Mouse (Mus musculus) embryonic facial prominence, embryonic 10.5 days (tissue): ENCODE results near the gene Cyb561d2. TPM values are rescaled to one million over a fixed set of nuclear protein-coding genes. Genes with fewer than 3 reads are reported as not detected.

Experiments
- DNase-seq: peaks from one replicate; pipeline ENCODE4 v3.0.0-alpha.2; 2017; ENCODE audit warnings: low spot score
- H3K27ac ChIP-seq: fragments of 300-500 bp; sonication (generic); replicated peaks from 2 replicates; pipeline ENCODE4 v1.5.1; 2016; ENCODE audit warnings: mild to moderate bottlenecking
- H3K27me3 ChIP-seq: fragments of 300-500 bp; sonication (generic); replicated peaks from 2 replicates; pipeline ENCODE4 v1.6.1; 2016; ENCODE audit warnings: low read depth, mild to moderate bottlenecking; ENCODE audit not compliant: poor library complexity, severe bottlenecking
- H3K36me3 ChIP-seq: fragments of 300-500 bp; sonication (generic); replicated peaks from 2 replicates; pipeline ENCODE4 v1.6.1; 2016; ENCODE audit warnings: mild to moderate bottlenecking, moderate library complexity
- H3K4me1 ChIP-seq: fragments of 300-500 bp; sonication (generic); 2 replicates; pipeline ENCODE4 v1.6.1; 2016
- H3K4me3 ChIP-seq: fragments of 300-500 bp; sonication (generic); 2 replicates; pipeline ENCODE4 v1.5.1; 2016; ENCODE audit warnings: mild to moderate bottlenecking, moderate library complexity
- H3K9me3 ChIP-seq: fragments of 300-500 bp; sonication (generic); 2 replicates; pipeline ENCODE4 v1.6.1; 2016; ENCODE audit warnings: mild to moderate bottlenecking
- WGBS: fragments of 180-500 bp; shearing (Covaris S2); methylation state at CpG from one replicate; pipeline ENCODE4 v1.1.7; 2016; 5-methylcytosine and 5-hydroxymethylcytosine counted together
- polyA plus RNA-seq: library from polyadenylated mRNA; unstranded; fragments of >200 nt; fragmentation: Nextera tagmentation; extraction: Ambion mirVana; gene quantifications from 2 replicates; pipeline ENCODE4 v1.2.1, GENCODE M21; 2016

Gene Cyb561d2
- polyA plus RNA-seq, 1 experiment from 2014 or later, result 16.4 TPM

DNA sequence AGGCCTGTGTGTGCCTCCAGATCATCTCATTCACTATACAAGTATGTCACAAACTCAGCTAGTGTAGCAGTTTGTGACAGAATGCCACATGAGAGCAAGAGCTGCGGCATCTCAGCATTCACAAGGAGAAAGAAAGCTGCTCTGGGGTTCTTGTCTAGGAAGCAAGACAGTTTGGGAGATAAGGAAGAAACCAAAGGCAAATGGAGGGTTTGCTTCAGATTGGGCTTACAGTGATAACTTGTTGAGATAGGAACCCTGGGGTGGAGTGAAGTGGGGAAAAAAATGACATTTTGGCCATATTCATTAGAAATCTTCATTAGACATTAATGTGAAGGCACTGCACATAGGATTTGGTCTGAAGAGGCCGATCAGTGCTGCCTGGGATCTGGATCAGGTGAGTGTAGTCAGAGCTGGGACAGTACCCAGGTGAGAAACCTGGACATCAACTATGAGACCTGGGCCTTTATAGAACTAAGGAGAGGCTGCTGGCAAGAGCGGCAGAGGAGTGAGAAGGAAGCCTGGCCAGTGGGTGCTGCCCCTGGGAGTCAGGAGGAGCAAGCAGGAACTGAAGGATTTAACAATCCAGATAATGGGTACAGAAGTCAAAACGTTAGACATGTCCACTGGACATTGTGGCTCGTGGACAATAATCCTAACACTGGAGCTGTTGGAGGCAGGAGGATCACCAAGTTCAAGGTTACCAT lies 10.8 kb upstream of the Cyb561d2 start:
- Histone ChIP-seq H3K9me3 (no peaks in the 10 kb centered on the region), H3K27me3 (peaks cover 56% of the 10 kb centered on the region), H3K4me1 (peaks cover 65% of the 10 kb centered on the region), H3K27ac (peak overlapping the region; percentile 88; the same call in 1 of the 2 replicates), H3K4me3 (peak overlapping the region; percentile 85), H3K36me3 (peaks cover 20% of the 10 kb centered on the region)
- 79% methylated on average over 5 of the region's 5 CpGs for WGBS
- no peak for DNase-seq

GRCm38 (mm10) chr9:107551890-107552355 lies 9.9 kb upstream of the Cyb561d2 start:
- H3K4me3 ChIP-seq, result peak overlapping the region; percentile 85
- peaks cover 11% of the 10 kb centered on the region for H3K36me3 ChIP-seq
- H3K9me3 ChIP-seq, result no peaks in the 10 kb centered on the region
- 4% methylated on average over 8 of the region's 8 CpGs for WGBS
- peaks cover 62% of the 10 kb centered on the region for H3K27me3 ChIP-seq
- peak overlapping the region; percentile 88 for H3K27ac ChIP-seq
- H3K4me1 ChIP-seq, result peaks cover 74% of the 10 kb centered on the region
- DNase-seq, result no peak

GRCm38 (mm10) chr9:107551117-107551889 lies 9.3 kb upstream of the Cyb561d2 start, which contains the start of gene Rassf1:
Gene Rassf1 (plus strand): TSS chr9:107551555.
- H3K4me1 ChIP-seq, result peaks cover 75% of the 10 kb centered on the region
- peak within 1 kb of the TSS; percentile 85 for H3K4me3 ChIP-seq
- peaks cover 5% of the 10 kb centered on the region for H3K36me3 ChIP-seq
- H3K27me3 ChIP-seq, result peaks cover 62% of the 10 kb centered on the region
- no peaks in the 10 kb centered on the region for H3K9me3 ChIP-seq
- WGBS, result under 1% methylated on average over 63 of the region's 63 CpGs
- peak within 1 kb of the TSS; percentile 88 for H3K27ac ChIP-seq
- peak; percentile 84 for DNase-seq

DNA sequence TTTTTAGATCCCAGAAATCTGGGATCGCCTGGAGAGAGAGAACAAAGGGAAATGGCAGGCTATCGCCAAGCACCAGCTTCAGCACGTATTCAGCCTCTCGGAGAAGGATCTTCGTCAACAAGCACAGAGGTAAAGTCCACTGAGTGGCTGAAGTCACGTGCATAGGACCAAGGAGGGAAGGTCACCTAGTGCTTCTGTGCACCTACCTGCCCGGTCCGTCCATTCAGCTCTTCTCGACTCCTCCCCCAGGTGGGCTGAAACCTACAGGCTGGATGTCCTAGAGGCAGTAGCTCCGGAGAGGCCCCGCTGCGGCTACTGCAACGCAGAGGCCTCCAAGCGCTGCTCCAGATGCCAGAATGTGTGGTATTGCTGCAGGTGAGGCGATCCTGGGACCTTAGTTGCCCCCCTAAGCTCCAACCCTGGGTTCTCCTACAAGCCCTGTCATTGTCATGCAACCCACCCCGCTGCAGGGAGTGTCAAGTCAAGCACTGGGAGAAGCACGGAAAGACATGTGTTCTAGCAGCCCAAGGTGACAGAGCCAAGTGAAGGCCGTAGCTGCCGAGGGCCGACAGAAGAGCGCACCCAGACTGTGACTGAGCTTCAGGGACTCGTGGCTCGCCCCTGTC lies 8.6 kb upstream of the Cyb561d2 start:
- H3K4me3 ChIP-seq, result peak overlapping the region; percentile 85
- peaks cover 75% of the 10 kb centered on the region for H3K4me1 ChIP-seq
- no peaks in the 10 kb centered on the region for H3K36me3 ChIP-seq
- no peaks in the 10 kb centered on the region for H3K9me3 ChIP-seq
- WGBS, result 20% methylated on average over 23 of the region's 23 CpGs
- H3K27ac ChIP-seq, result peak overlapping the region; percentile 88
- peaks cover 62% of the 10 kb centered on the region for H3K27me3 ChIP-seq
- DNase-seq, result no peak

GRCm38 (mm10) chr9:107549297-107550074 lies 7.5 kb upstream of the Cyb561d2 start:
- 0 out of 2 replicates have a peak overlapping the region, but pooled peaks have one; percentile 85 for H3K4me3 ChIP-seq
- H3K36me3 ChIP-seq, result peaks cover 9% of the 10 kb centered on the region
- no peak for DNase-seq
- WGBS, result 82% methylated on average over 20 of the region's 20 CpGs
- no peaks in the 10 kb centered on the region for H3K9me3 ChIP-seq
- peaks cover 75% of the 10 kb centered on the region for H3K4me1 ChIP-seq
- peak overlapping the region; percentile 10; the same call in 1 of the 2 replicates for H3K27ac ChIP-seq
- peaks cover 62% of the 10 kb centered on the region for H3K27me3 ChIP-seq

DNA sequence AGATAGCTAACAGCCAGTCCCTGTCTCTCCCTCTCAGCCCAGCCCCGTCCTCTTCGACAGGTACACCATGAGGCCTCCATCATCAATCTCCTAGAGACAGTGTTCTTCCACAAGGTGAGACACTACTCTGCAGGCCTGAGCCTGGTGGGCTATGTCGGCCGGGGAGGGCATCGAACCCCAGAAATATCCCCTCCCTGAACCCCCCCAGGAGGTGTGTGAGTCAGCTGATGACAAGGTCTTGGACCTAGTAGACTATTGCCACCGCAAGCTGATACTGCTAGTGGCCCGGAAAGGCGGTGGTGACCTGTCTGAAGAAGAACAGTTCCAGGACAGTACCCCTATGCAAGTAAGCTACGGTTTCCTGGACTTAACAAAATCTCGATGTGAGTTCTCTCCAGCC lies 6.8 kb upstream of the Cyb561d2 start:
- Histone ChIP-seq H3K27me3 (peaks cover 62% of the 10 kb centered on the region), H3K36me3 (peaks cover 16% of the 10 kb centered on the region), H3K9me3 (no peaks in the 10 kb centered on the region), H3K4me1 (peaks cover 70% of the 10 kb centered on the region), H3K27ac (no peak overlapping the region), H3K4me3 (no peak overlapping the region)
- 88% methylated on average over 10 of the region's 10 CpGs for WGBS
- DNase-seq, result no peak

GRCm38 (mm10) chr9:107547957-107548356 lies 6.0 kb upstream of the Cyb561d2 start:
- peaks cover 57% of the 10 kb centered on the region for H3K27me3 ChIP-seq
- H3K36me3 ChIP-seq, result peaks cover 23% of the 10 kb centered on the region
- H3K9me3 ChIP-seq, result no peaks in the 10 kb centered on the region
- 76% methylated on average over 5 of the region's 5 CpGs for whole genome bisulfite sequencing
- no peak overlapping the region for H3K27ac ChIP-seq
- no peak overlapping the region for H3K4me3 ChIP-seq
- H3K4me1 ChIP-seq, result peaks cover 67% of the 10 kb centered on the region
- DNase-seq, result no peak

DNA sequence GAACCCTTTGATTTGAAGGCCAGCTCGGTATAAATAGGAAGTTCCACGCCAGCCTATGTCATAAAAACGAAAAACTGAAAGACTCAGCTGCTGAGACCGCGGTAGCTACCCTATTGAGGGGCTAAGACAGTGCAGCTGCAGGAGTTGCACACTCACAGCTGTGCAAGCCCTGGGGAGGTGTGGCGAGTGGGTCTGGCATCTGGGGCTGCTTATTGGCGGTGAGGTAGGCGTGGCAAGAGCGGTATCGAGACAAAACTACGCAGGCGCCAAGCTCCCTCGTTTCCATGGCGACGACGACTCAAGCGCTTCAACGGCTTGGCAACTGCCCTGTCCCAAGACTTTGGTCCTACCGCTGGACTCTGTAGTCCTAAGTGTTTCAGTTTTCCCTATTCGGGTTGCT lies 5.0 kb upstream of the Cyb561d2 start, which contains the start of gene Zmynd10:
Gene Zmynd10, plus strand, starts transcription at position 273 of the 400 bp plus-strand sequence.
- 5% methylated on average over 20 of the region's 20 CpGs for WGBS
- 0 out of 2 replicates have a peak within 1 kb of the TSS, but pooled peaks have one; percentile 20 for H3K27ac ChIP-seq
- H3K4me1 ChIP-seq, result peaks cover 67% of the 10 kb centered on the region
- DNase-seq, result peak; percentile 94
- peak within 1 kb of the TSS; percentile 44 for H3K4me3 ChIP-seq
- H3K27me3 ChIP-seq, result peaks cover 48% of the 10 kb centered on the region
- H3K9me3 ChIP-seq, result no peaks in the 10 kb centered on the region
- H3K36me3 ChIP-seq, result peaks cover 23% of the 10 kb centered on the region

DNA sequence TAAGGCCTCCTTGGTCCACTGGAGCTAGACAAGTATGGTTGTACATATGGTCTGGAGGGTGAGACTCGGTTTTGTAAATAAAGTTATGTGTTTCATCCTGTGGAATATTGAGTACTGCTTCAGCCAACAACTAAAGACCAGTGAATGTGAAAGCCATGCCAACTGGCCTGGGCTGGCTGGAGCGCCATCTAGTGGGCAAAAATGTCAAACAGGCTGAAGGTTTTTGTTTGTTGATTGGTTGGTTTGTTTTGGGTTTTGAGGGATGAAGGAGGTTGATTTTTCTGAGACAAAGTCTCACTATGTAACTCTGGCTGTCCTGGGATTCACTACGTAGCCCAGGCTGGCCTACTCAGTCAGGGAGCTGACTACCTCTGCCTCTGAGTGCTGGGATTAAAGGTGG lies 3.6 kb upstream of the Cyb561d2 start:
- Histone ChIP-seq H3K9me3 (no peaks in the 10 kb centered on the region), H3K27ac (no peak overlapping the region), H3K36me3 (peaks cover 23% of the 10 kb centered on the region), H3K4me3 (no peak overlapping the region), H3K4me1 (peaks cover 64% of the 10 kb centered on the region), H3K27me3 (peaks cover 34% of the 10 kb centered on the region)
- peak; percentile 82 for DNase-seq
- WGBS, result 4% methylated on average over 3 of the region's 3 CpGs

- DNase-seq, result no peak
- H3K4me1 ChIP-seq, result peaks cover 64% of the 10 kb centered on the region
- no peak overlapping the region for H3K4me3 ChIP-seq
- H3K27ac ChIP-seq, result no peak overlapping the region
- H3K27me3 ChIP-seq, result peaks cover 30% of the 10 kb centered on the region
- H3K9me3 ChIP-seq, result no peaks in the 10 kb centered on the region
- H3K36me3 ChIP-seq, result peaks cover 24% of the 10 kb centered on the region
- 87% methylated on average over 10 of the region's 10 CpGs for WGBS
Measured at GRCm38 (mm10) chr9:107545199-107545598, 3.2 kb upstream of the Cyb561d2 start.

DNA sequence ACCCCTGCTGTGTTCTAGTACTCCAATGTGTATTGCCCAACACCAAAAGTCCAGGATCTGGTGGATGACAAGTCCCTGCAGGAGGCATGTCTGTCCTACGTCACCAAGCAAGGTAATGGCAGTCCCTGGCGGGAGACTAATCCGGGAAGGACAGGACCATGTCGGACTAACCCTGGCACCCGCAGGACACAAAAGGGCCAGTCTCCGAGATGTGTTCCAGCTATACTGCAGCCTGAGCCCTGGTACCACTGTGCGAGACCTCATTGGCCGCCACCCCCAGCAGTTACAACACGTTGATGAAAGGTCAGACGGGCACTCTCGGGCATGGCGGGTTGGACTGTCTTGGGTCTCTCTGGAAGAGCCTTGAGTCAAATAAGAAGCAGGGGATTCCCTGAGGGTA lies 2.7 kb upstream of the Cyb561d2 start:
- 93% methylated on average over 12 of the region's 12 CpGs for WGBS
- H3K4me1 ChIP-seq, result peaks cover 62% of the 10 kb centered on the region

More for the DNA sequence above, 2.7 kb upstream of the Cyb561d2 start:
- Histone ChIP-seq H3K9me3 (no peaks in the 10 kb centered on the region), H3K27ac (no peak overlapping the region), H3K36me3 (peaks cover 29% of the 10 kb centered on the region), H3K27me3 (peaks cover 25% of the 10 kb centered on the region), H3K4me3 (0 out of 2 replicates have a peak overlapping the region, but pooled peaks have one; percentile 6)
- DNase-seq, result no peak
